Mouse (Mus musculus): ENCODE results near the gene Mad1l1. TPM values are rescaled to one million over a fixed set of nuclear protein-coding genes. Genes with fewer than 3 reads are reported as not detected.

Mad1l1 gene
- polyA plus RNA-seq, 2 experiments: 31.8 to 38.2 TPM

DNA sequence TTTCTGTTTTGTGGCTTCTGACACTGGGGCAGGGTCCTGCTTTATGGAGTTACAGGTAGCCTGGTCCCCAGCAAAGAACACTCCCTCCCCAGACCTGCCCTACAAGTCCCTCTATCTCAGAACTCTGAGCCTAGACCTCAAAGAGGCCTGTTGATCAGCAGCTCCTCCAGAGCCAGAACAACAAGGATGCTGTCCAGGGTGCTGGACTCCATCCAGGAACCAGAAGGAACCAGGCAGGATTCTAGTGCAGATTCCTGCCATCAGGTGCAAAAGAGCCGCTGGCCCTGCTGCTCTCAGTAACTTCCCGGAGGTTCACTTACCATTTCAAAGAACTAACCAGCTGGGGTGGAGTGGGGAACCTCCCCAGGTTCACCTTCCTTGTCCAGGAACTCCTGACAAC lies 103.5 kb downstream of the Mad1l1 start:
- TF ChIP-seq POLR2A (IDR thresholded peaks at IDR 0.05; ENCODE audit: borderline replicate concordance, extremely low read depth, insufficient read depth, insufficient read length): no peak

DNA sequence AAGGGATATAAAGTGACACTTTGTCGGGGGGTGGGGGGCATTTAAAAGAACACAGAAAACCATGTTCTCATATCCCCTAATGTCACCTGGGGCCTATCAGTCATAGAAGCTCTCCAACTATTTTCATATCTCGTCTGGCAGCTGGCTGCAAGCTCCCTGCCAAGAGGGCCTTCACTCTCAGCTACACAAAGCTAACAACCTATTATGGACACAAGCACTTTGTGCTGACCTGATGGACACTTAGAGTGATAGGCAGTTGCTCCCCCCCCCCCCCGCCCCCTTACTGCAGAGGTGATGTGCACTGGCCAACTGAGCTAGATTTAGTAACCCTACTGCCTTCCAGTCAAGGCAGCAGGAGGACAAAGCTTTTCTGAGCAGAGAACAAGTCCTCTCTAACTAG lies 104.3 kb downstream of the Mad1l1 start:
- no peak overlapping the region for H3K9ac ChIP-seq (ENCODE audit: low read depth, low read length, severe bottlenecking)
- H3K4me2 ChIP-seq (replicated peaks; ENCODE audit: low read depth, low read length, severe bottlenecking): no peak overlapping the region
- no peak for TF ChIP-seq POLR2A (IDR thresholded peaks at IDR 0.05; ENCODE audit: borderline replicate concordance, extremely low read depth, insufficient read depth, insufficient read length)
- WGBS: 82% methylated on average over 3 of the region's 3 CpGs
- no peaks in the 10 kb centered on the region for H3K4me1 ChIP-seq (ENCODE audit: control insufficient read depth, insufficient read depth, low read length)
- DNase-seq (ENCODE audit: low spot score) (no peak), ATAC-seq (ENCODE audit: low FRiP score, low read depth) (no peak)
- no peaks in the 10 kb centered on the region for H3K36me3 ChIP-seq (ENCODE audit: control insufficient read depth, insufficient read depth, low read length)
- no peaks in the 10 kb centered on the region for H3K27me3 ChIP-seq (ENCODE audit: control insufficient read depth, insufficient read depth, low read length)
- no peak overlapping the region for H3K27ac ChIP-seq (replicated peaks; ENCODE audit: low read depth, low read length)
- no peak overlapping the region for H3K4me3 ChIP-seq (replicated peaks; ENCODE audit: low read length)
- no peaks in the 10 kb centered on the region for H3K9me3 ChIP-seq (ENCODE audit: control insufficient read depth, low read length)

More for the DNA sequence above, 103.5 kb downstream of the Mad1l1 start:
- Histone ChIP-seq H3K36me3 (ENCODE audit: control insufficient read depth, insufficient read depth, low read length) (no peaks in the 10 kb centered on the region), H3K27ac (replicated peaks; ENCODE audit: low read depth, low read length) (no peak overlapping the region), H3K9ac (ENCODE audit: low read depth, low read length, severe bottlenecking) (no peak overlapping the region), H3K27me3 (ENCODE audit: control insufficient read depth, insufficient read depth, low read length) (no peaks in the 10 kb centered on the region), H3K4me2 (replicated peaks; ENCODE audit: low read depth, low read length, severe bottlenecking) (no peak overlapping the region), H3K9me3 (ENCODE audit: control insufficient read depth, low read length) (no peaks in the 10 kb centered on the region), H3K4me1 (ENCODE audit: control insufficient read depth, insufficient read depth, low read length) (no peaks in the 10 kb centered on the region), H3K4me3 (replicated peaks; ENCODE audit: low read length) (no peak overlapping the region)
- DNase-seq (ENCODE audit: low spot score) (peak; percentile 76), ATAC-seq (ENCODE audit: low FRiP score, low read depth) (no peak)
- 28% methylated on average over 2 of the region's 2 CpGs for WGBS

DNA sequence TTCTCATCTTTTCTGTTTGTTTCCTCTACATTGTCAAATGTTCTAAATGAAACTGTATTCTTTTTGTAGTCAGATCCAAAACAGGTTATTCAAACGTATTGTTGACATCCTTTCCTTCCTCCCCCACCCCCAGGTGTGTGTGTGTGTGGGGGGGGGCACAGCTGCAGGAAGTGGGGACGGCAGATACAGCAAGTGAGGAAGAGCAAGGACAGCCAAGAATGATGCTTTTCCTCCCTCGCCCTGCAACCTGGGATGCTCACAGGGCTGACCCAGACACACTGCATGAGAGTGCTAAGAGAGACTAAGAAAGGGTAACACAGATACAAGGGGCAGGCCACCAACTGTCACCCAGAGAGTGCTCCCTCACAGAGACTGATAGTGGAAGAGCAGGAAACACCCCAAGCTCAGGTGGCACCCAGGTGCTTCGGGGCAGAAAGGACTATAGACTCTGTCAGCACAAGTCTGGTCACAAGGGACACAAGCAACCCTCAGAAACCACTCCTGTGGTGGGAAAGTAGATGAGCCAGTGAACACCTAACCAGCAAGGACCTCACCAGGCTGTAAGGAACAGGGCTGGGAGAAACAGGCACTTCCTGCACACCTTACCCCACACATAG lies 105.8 kb downstream of the Mad1l1 start:
- Histone ChIP-seq H3K4me3 (replicated peaks; ENCODE audit: low read length) (no peak overlapping the region), H3K27ac (replicated peaks; ENCODE audit: low read depth, low read length) (no peak overlapping the region), H3K36me3 (ENCODE audit: control insufficient read depth, insufficient read depth, low read length) (no peaks in the 10 kb centered on the region), H3K9me3 (ENCODE audit: control insufficient read depth, low read length) (no peaks in the 10 kb centered on the region), H3K9ac (ENCODE audit: low read depth, low read length, severe bottlenecking) (no peak overlapping the region), H3K27me3 (ENCODE audit: control insufficient read depth, insufficient read depth, low read length) (no peaks in the 10 kb centered on the region), H3K4me1 (ENCODE audit: control insufficient read depth, insufficient read depth, low read length) (no peaks in the 10 kb centered on the region), H3K4me2 (replicated peaks; ENCODE audit: low read depth, low read length, severe bottlenecking) (no peak overlapping the region)
- no peak for TF ChIP-seq POLR2A (IDR thresholded peaks at IDR 0.05; ENCODE audit: borderline replicate concordance, extremely low read depth, insufficient read depth, insufficient read length)
- WGBS: 79% methylated on average over 4 of the region's 4 CpGs
- DNase-seq (ENCODE audit: low spot score): no peak
- ATAC-seq (ENCODE audit: low FRiP score, low read depth): no peak

DNA sequence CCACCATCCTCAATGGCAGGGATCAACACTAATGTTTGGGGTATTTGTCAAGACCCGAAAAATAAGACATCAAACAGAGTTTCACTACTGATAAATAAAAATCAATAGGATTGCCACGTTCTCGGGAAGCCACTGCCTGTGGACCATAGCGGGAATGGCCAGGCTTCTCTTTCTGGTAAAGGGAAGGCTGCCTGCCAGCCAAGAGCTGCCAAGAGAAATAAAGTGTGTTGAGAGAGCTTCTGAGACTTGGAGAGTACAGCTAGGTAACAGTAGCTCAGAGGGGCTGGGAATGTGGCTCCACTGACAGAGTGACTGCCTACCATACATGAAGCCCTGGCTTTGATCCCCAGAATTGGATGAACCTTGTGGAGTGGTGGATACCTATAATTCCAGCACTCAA lies 108.4 kb downstream of the Mad1l1 start:
- Histone ChIP-seq H3K27me3 (ENCODE audit: control insufficient read depth, insufficient read depth, low read length) (no peaks in the 10 kb centered on the region), H3K9ac (ENCODE audit: low read depth, low read length, severe bottlenecking) (no peak overlapping the region), H3K36me3 (ENCODE audit: control insufficient read depth, insufficient read depth, low read length) (no peaks in the 10 kb centered on the region), H3K27ac (replicated peaks; ENCODE audit: low read depth, low read length) (no peak overlapping the region), H3K9me3 (ENCODE audit: control insufficient read depth, low read length) (no peaks in the 10 kb centered on the region), H3K4me3 (replicated peaks; ENCODE audit: low read length) (no peak overlapping the region), H3K4me2 (replicated peaks; ENCODE audit: low read depth, low read length, severe bottlenecking) (no peak overlapping the region), H3K4me1 (ENCODE audit: control insufficient read depth, insufficient read depth, low read length) (peaks cover 9% of the 10 kb centered on the region; the same call in 1 of the 2 replicates)
- TF ChIP-seq POLR2A (IDR thresholded peaks at IDR 0.05; ENCODE audit: borderline replicate concordance, extremely low read depth, insufficient read depth, insufficient read length): no peak
- WGBS: 71% methylated on average over 4 of the region's 4 CpGs
- no peak for ATAC-seq (ENCODE audit: low FRiP score, low read depth)
- no peak for DNase-seq (ENCODE audit: low spot score)

DNA sequence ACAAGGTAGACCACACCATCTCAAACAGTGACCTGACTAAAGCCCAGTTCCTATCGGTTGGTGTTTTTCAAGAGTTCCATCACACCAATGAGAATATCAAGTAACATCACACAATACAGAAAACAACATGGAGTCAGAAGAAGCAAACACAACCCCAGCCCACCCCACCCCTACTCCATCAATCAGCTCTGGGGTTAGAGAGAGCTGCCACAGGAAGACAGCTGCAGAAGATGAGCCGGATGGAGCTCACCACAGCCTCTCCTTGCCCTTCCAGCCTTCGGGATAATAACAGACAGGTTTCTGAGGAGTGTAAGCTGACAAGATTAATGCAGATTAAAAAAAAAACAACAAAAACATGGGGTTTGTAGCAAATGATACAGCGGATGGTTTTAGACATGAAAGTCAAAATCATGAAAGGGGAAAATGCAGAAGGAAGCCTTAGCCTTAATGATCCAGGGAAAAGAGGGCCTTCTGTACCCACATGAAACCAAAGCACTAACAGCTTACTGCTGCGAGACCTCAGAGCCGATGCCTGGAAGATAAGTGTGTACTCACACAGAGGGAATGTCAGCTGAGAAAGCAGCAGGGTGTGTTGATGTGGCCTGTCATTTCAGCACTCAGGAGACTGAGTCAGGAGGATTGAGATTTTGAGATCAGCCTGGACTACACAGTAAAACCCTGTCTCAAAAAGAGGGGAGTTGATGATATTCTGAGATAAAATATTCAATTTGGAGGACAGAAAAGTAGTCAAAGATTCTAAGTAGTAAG lies 110.8 kb downstream of the Mad1l1 start:
- Histone ChIP-seq H3K36me3 (ENCODE audit: control insufficient read depth, insufficient read depth, low read length) (no peaks in the 10 kb centered on the region), H3K9ac (ENCODE audit: low read depth, low read length, severe bottlenecking) (no peak overlapping the region), H3K4me3 (replicated peaks; ENCODE audit: low read length) (no peak overlapping the region), H3K27me3 (ENCODE audit: control insufficient read depth, insufficient read depth, low read length) (no peaks in the 10 kb centered on the region), H3K4me1 (ENCODE audit: control insufficient read depth, insufficient read depth, low read length) (peaks cover 9% of the 10 kb centered on the region; the same call in 1 of the 2 replicates), H3K9me3 (ENCODE audit: control insufficient read depth, low read length) (no peaks in the 10 kb centered on the region), H3K4me2 (replicated peaks; ENCODE audit: low read depth, low read length, severe bottlenecking) (no peak overlapping the region), H3K27ac (replicated peaks; ENCODE audit: low read depth, low read length) (no peak overlapping the region)
- no peak for ATAC-seq (ENCODE audit: low FRiP score, low read depth)
- WGBS: 86% methylated on average over 6 of the region's 6 CpGs
- no peak for TF ChIP-seq POLR2A (IDR thresholded peaks at IDR 0.05; ENCODE audit: borderline replicate concordance, extremely low read depth, insufficient read depth, insufficient read length)
- no peak for DNase-seq (ENCODE audit: low spot score)
